Mouse (Mus musculus): ENCODE measurements around the gene Tbc1d4. TPM values are rescaled to one million over a fixed set of nuclear protein-coding genes. Genes with fewer than 3 reads are reported as not detected.
A peak's percentile ranks its signal among the peaks of the same experiment; 100 is the strongest.

The Tbc1d4 gene
- polyA plus RNA-seq, 1 experiment from 2014 or later, result 4.3 TPM

- Histone ChIP-seq H3K4me2 (replicated peaks; ENCODE audit: low read depth) (no peak overlapping the region), H3K27ac (ENCODE audit: low read depth, low read length) (no peak overlapping the region), H3K9ac (ENCODE audit: low read depth, low read length) (no peak overlapping the region), H3K4me3 (ENCODE audit: low read depth, low read length) (no peak overlapping the region), H3K9me3 (ENCODE audit: control insufficient read depth) (no peaks in the 10 kb centered on the region), H3K27me3 (replicated peaks; ENCODE audit: control insufficient read depth, insufficient read depth, low read length) (no peaks in the 10 kb centered on the region), H3K4me1 (replicated peaks; ENCODE audit: control insufficient read depth, insufficient read depth, low read length) (no peaks in the 10 kb centered on the region), H3K36me3 (ENCODE audit: control insufficient read depth, insufficient read depth) (no peaks in the 10 kb centered on the region)
- no peak for TF ChIP-seq CTCF (IDR thresholded peaks at IDR 0.05; ENCODE audit: low read depth)
- WGBS, result 56% methylated on average over 11 of the region's 11 CpGs
- no peak for ATAC-seq
Measured at GRCm38 (mm10) chr14:101513163-101513562, 95.8 kb downstream of the Tbc1d4 start.

- no peaks in the 10 kb centered on the region for H3K27me3 ChIP-seq (replicated peaks; ENCODE audit: control insufficient read depth, insufficient read depth, low read length)
- H3K9ac ChIP-seq (ENCODE audit: low read depth, low read length), result no peak overlapping the region
- H3K36me3 ChIP-seq (ENCODE audit: control insufficient read depth, insufficient read depth), result peaks cover 5% of the 10 kb centered on the region; the same call in 1 of the 2 replicates
- H3K4me3 ChIP-seq (ENCODE audit: low read depth, low read length), result no peak overlapping the region
- ATAC-seq, result no peak
- no peaks in the 10 kb centered on the region for H3K9me3 ChIP-seq (ENCODE audit: control insufficient read depth)
- no peaks in the 10 kb centered on the region for H3K4me1 ChIP-seq (replicated peaks; ENCODE audit: control insufficient read depth, insufficient read depth, low read length)
- no peak for TF ChIP-seq CTCF (IDR thresholded peaks at IDR 0.05; ENCODE audit: low read depth)
- H3K27ac ChIP-seq (ENCODE audit: low read depth, low read length), result no peak overlapping the region
- 66% methylated on average over 8 of the region's 8 CpGs for WGBS
- no peak overlapping the region for H3K4me2 ChIP-seq (replicated peaks; ENCODE audit: low read depth)
Measured at GRCm38 (mm10) chr14:101511410-101511809, 97.6 kb downstream of the Tbc1d4 start.

- H3K4me1 ChIP-seq (replicated peaks; ENCODE audit: control insufficient read depth, insufficient read depth, low read length), result no peaks in the 10 kb centered on the region
- peak; percentile 31; the same call in 1 of the 2 replicates for TF ChIP-seq CTCF (IDR thresholded peaks at IDR 0.05; ENCODE audit: low read depth)
- H3K9ac ChIP-seq (ENCODE audit: low read depth, low read length), result no peak overlapping the region
- no peak overlapping the region for H3K27ac ChIP-seq (ENCODE audit: low read depth, low read length)
- H3K4me3 ChIP-seq (ENCODE audit: low read depth, low read length), result no peak overlapping the region
- 78% methylated on average over 13 of the region's 13 CpGs for WGBS
- H3K36me3 ChIP-seq (ENCODE audit: control insufficient read depth, insufficient read depth), result peaks cover 5% of the 10 kb centered on the region; the same call in 1 of the 2 replicates
- no peak overlapping the region for H3K4me2 ChIP-seq (replicated peaks; ENCODE audit: low read depth)
- ATAC-seq, result no peak
- H3K9me3 ChIP-seq (ENCODE audit: control insufficient read depth), result no peaks in the 10 kb centered on the region
- no peaks in the 10 kb centered on the region for H3K27me3 ChIP-seq (replicated peaks; ENCODE audit: control insufficient read depth, insufficient read depth, low read length)
Measured at GRCm38 (mm10) chr14:101510540-101511313, 98.3 kb downstream of the Tbc1d4 start.

GRCm38 (mm10) chr14:101509759-101510158 lies 99.2 kb downstream of the Tbc1d4 start:
- 74% methylated on average over 7 of the region's 7 CpGs for WGBS
- ATAC-seq, result no peak
- Histone ChIP-seq H3K36me3 (ENCODE audit: control insufficient read depth, insufficient read depth) (peaks cover 5% of the 10 kb centered on the region; the same call in 1 of the 2 replicates), H3K27ac (ENCODE audit: low read depth, low read length) (no peak overlapping the region), H3K4me2 (replicated peaks; ENCODE audit: low read depth) (no peak overlapping the region), H3K4me1 (replicated peaks; ENCODE audit: control insufficient read depth, insufficient read depth, low read length) (no peaks in the 10 kb centered on the region), H3K9me3 (ENCODE audit: control insufficient read depth) (no peaks in the 10 kb centered on the region), H3K4me3 (ENCODE audit: low read depth, low read length) (no peak overlapping the region), H3K9ac (ENCODE audit: low read depth, low read length) (no peak overlapping the region), H3K27me3 (replicated peaks; ENCODE audit: control insufficient read depth, insufficient read depth, low read length) (no peaks in the 10 kb centered on the region)
- TF ChIP-seq CTCF (IDR thresholded peaks at IDR 0.05; ENCODE audit: low read depth), result no peak

- no peak for TF ChIP-seq CTCF (IDR thresholded peaks at IDR 0.05; ENCODE audit: low read depth)
- Histone ChIP-seq H3K9ac (ENCODE audit: low read depth, low read length) (no peak overlapping the region), H3K4me1 (replicated peaks; ENCODE audit: control insufficient read depth, insufficient read depth, low read length) (no peaks in the 10 kb centered on the region), H3K4me2 (replicated peaks; ENCODE audit: low read depth) (no peak overlapping the region), H3K9me3 (ENCODE audit: control insufficient read depth) (no peaks in the 10 kb centered on the region), H3K36me3 (ENCODE audit: control insufficient read depth, insufficient read depth) (peaks cover 5% of the 10 kb centered on the region; the same call in 1 of the 2 replicates), H3K4me3 (ENCODE audit: low read depth, low read length) (no peak overlapping the region), H3K27ac (ENCODE audit: low read depth, low read length) (no peak overlapping the region), H3K27me3 (replicated peaks; ENCODE audit: control insufficient read depth, insufficient read depth, low read length) (no peaks in the 10 kb centered on the region)
- ATAC-seq, result no peak
- 77% methylated on average over 7 of the region's 7 CpGs for WGBS
Measured at GRCm38 (mm10) chr14:101507956-101508355, 101.0 kb downstream of the Tbc1d4 start.

GRCm38 (mm10) chr14:101507146-101507545 lies 101.8 kb downstream of the Tbc1d4 start:
- H3K9ac ChIP-seq (ENCODE audit: low read depth, low read length), result no peak overlapping the region
- no peak overlapping the region for H3K4me2 ChIP-seq (replicated peaks; ENCODE audit: low read depth)
- no peak for ATAC-seq
- H3K4me3 ChIP-seq (ENCODE audit: low read depth, low read length), result no peak overlapping the region
- WGBS, result 89% methylated on average over 17 of the region's 17 CpGs
- no peaks in the 10 kb centered on the region for H3K9me3 ChIP-seq (ENCODE audit: control insufficient read depth)
- no peak for TF ChIP-seq CTCF (IDR thresholded peaks at IDR 0.05; ENCODE audit: low read depth)
- peaks cover 5% of the 10 kb centered on the region; the same call in 1 of the 2 replicates for H3K36me3 ChIP-seq (ENCODE audit: control insufficient read depth, insufficient read depth)
- H3K27me3 ChIP-seq (replicated peaks; ENCODE audit: control insufficient read depth, insufficient read depth, low read length), result no peaks in the 10 kb centered on the region
- H3K27ac ChIP-seq (ENCODE audit: low read depth, low read length), result no peak overlapping the region
- H3K4me1 ChIP-seq (replicated peaks; ENCODE audit: control insufficient read depth, insufficient read depth, low read length), result no peaks in the 10 kb centered on the region

Measured in intestine, postnatal 0 days (tissue).